Mouse (Mus musculus) CD4-positive, CD25-positive, alpha-beta regulatory T cell (primary cell): ENCODE measurements around the gene AW146154. TPM values are rescaled to one million over a fixed set of nuclear protein-coding genes. Genes with fewer than 3 reads are reported as not detected.

Source experiments
- polyA plus RNA-seq: library from polyadenylated mRNA; unstranded; fragments of 100-300 nt; shearing (Covaris generic); gene quantifications from one replicate; pipeline ENCODE4 v1.2.1, GENCODE M21; 2017

AW146154 gene
- polyA plus RNA-seq = 14.7 TPM

GRCm38 (mm10) chr7:41499389-41500049 lies at the start of gene AW146154, which contains the start of gene Gm20449:
TSS of gene AW146154 (minus strand) at chr7:41499890.
TSS of gene Gm20449 (minus strand) at chr7:41499417.

GRCm38 (mm10) chr7:41448596-41448995 lies 51.1 kb downstream of the AW146154 start, which contains the start of gene Vmn2r57:
TSS of gene Vmn2r57 (minus strand) at chr7:41448696.

Other genes starting within 250 kb of the AW146154 start
- gene AI987944, start 106.5 kb downstream of the AW146154 start, polyA plus RNA-seq = 35.9 TPM
- 0.04 TPM for gene Vmn2r57, start 51.2 kb downstream of the AW146154 start, polyA plus RNA-seq
- not detected for gene Gm20449, start 473 bp downstream of the AW146154 start, polyA plus RNA-seq
- 0.29 TPM for gene Gm6871, start 73.8 kb upstream of the AW146154 start, polyA plus RNA-seq
- 22.9 TPM for gene 2610021A01Rik, start 99.3 kb upstream of the AW146154 start, polyA plus RNA-seq
- gene Zfp788, start 133.3 kb upstream of the AW146154 start, polyA plus RNA-seq = 10.0 TPM